Mouse (Mus musculus) G1E (cell line): ENCODE results near the gene Otog.

Experiments used
- CTCF ChIP-seq: IDR thresholded peaks from 2 replicates; pipeline ENCODE4 v1.5.1; 2012; ENCODE audit warnings: low read depth, low read length, inconsistent platforms, mixed read lengths
- TAL1 ChIP-seq: conservative IDR thresholded peaks from 2 replicates; pipeline ENCODE4 v1.6.1; 2012; ENCODE audit warnings: low read depth, low read length, inconsistent platforms, mixed read lengths

DNA sequence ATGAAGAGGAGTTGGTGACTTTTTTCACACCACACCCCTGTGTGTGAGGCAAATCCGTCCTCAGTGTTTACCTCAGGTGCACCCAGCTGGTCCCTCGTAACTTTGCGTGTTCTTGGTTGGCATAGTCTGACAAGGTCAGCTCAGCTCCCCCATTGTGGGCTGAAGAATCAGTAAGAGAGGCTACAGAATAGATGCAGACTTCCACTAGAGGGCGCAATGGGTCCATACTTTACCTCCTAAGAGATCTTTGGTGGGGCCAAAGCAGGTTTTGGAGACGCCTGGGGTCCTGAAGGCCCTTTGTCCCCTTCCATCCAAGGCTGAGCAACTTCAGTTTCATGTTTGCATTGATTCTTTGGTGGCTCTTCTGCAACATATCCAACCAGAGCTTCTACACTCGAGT lies 39.2 kb downstream of the Otog start:
- peak; percentile 33; the same call in 1 of the 2 replicates for TF ChIP-seq CTCF
- TF ChIP-seq TAL1, result no peak
